Mouse (Mus musculus): ENCODE measurements around the gene D3Ertd751e. TPM values are rescaled to one million over a fixed set of nuclear protein-coding genes. Genes with fewer than 3 reads are reported as not detected.

The D3Ertd751e gene
- total RNA-seq (2021) (10 to 100 TPM; 14.7 to 15.1 TPM), polyA plus RNA-seq (2012; rRNA removed) (0.44 and 0.60 TPM in 2 replicates)
- long read RNA-seq, partial matches to known transcripts, result 0 of 6 reads
- long read RNA-seq, other reads (novel, unspliced or antisense), result 4 of 6 reads

GRCm38 (mm10) chr3:41742278-41742934 is at the start of gene D3Ertd751e, which contains the start of gene Sclt1:
D3Ertd751e (plus strand) TSS chr3:41742611.
Sclt1 (minus strand) TSS chr3:41742514.
- peak; percentile 98 for DNase-seq

GRCm38 (mm10) chr3:41695681-41696080 is 46.7 kb upstream of the D3Ertd751e start:
- DNase-seq, result no peak

GRCm38 (mm10) chr3:41741601-41742277 is 672 bp upstream of the D3Ertd751e start:
- DNase-seq, result no peak

GRCm38 (mm10) chr3:41743436-41743835 is 1.0 kb downstream of the D3Ertd751e start:
- peak; percentile 21 for DNase-seq

GRCm38 (mm10) chr3:41754556-41754955 is 12.1 kb downstream of the D3Ertd751e start:
- DNase-seq, result no peak

- DNase-seq, result no peak
Measured at GRCm38 (mm10) chr3:41762091-41762490, 19.7 kb downstream of the D3Ertd751e start.

GRCm38 (mm10) chr3:41812447-41812846 is 70.0 kb downstream of the D3Ertd751e start:
- no peak for DNase-seq

Other genes with a start within 250 kb of the D3Ertd751e start
- 10 to 100 TPM; 33.2 to 58.2 TPM for gene Jade1, start 186.9 kb upstream of the D3Ertd751e start, total RNA-seq (2021)
- 21.4 and 64.9 TPM in 2 replicates for gene Jade1, start 186.9 kb upstream of the D3Ertd751e start, polyA plus RNA-seq (2012; rRNA removed)
- 1 to 10 TPM; 8.1 to 9.7 TPM for gene Sclt1, start 97 bp upstream of the D3Ertd751e start, total RNA-seq (2021)
- gene Sclt1, start 97 bp upstream of the D3Ertd751e start, polyA plus RNA-seq (2012; rRNA removed), result 12.8 and 15.4 TPM in 2 replicates